Mouse (Mus musculus): ENCODE results near the gene Hp. TPM values are rescaled to one million over a fixed set of nuclear protein-coding genes. Genes with fewer than 3 reads are reported as not detected.

The Hp gene
- total and polyA plus RNA-seq, 2 experiments from 2014 or later = 0.44 to 1.5 TPM

DNA sequence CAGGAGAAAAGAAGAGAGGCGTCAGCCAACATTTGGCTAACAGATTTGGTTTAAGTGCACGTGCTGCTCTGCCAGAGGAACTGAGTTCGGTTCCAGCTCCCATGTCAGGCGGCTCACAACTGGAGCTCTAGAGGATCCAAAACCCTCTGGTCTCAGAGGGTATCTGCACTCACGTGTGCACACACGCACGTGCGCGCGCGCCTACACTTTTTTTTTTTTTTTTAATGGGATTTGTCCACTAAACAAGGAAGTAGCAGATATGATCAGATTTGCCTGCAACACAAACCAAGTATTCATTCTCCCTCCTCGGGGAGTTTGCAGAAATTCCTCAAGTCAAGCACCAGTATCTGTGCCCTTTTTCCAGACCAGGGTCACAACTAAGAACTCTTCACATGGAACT, 28.7 kb upstream of the Hp start:
- Histone ChIP-seq H3K4me1 (ENCODE audit: insufficient read depth) (no peaks in the 10 kb centered on the region; the same call in 1 of the 2 replicates), H3K36me3 (ENCODE audit: insufficient read depth) (peaks cover 14% of the 10 kb centered on the region), H3K4me3 (ENCODE audit: low read depth, low read length) (peak overlapping the region; percentile 56), H3K9me3 (ENCODE audit: low read length) (no peaks in the 10 kb centered on the region), H3K9ac (peak overlapping the region; percentile 46), H3K27ac (ENCODE audit: low read depth, low read length) (no peak overlapping the region), H3K4me2 (ENCODE audit: low read depth) (peak overlapping the region; percentile 78), H3K27me3 (ENCODE audit: insufficient read depth, low read length) (no peaks in the 10 kb centered on the region; the same call in 1 of the 2 replicates)
- WGBS = 10% methylated on average over 12 of the region's 12 CpGs
- ATAC-seq = no peak
- peak; percentile 17 for DNase-seq
- TF ChIP-seq CTCF (IDR thresholded peaks at IDR 0.05; ENCODE audit: low read depth) = no peak

DNA sequence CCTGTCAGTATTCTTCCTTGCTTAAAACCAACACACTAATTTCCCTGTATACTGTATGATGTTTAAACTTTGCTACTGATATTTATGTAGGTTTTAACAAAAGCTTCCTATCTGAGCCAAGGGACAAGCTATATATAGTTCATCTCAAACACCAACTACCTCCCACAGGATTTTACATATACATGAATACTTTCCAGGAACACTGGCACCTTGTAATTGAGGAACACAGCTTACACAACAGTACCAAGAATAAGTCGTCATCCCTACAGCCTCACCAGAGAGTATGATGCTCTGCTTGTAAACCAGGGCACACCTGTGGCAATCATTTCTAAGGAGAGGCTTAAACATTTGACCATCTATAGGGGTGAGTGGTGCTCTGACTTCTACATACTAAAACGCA, 27.8 kb upstream of the Hp start:
- H3K4me1 ChIP-seq (ENCODE audit: insufficient read depth) = no peaks in the 10 kb centered on the region; the same call in 1 of the 2 replicates
- no peak overlapping the region for H3K9ac ChIP-seq
- no peaks in the 10 kb centered on the region; the same call in 1 of the 2 replicates for H3K27me3 ChIP-seq (ENCODE audit: insufficient read depth, low read length)
- no peak overlapping the region for H3K27ac ChIP-seq (ENCODE audit: low read depth, low read length)
- ATAC-seq (no peak), DNase-seq (no peak)
- TF ChIP-seq CTCF (IDR thresholded peaks at IDR 0.05; ENCODE audit: low read depth) = no peak
- WGBS = 91% methylated on average over 2 of the region's 2 CpGs
- no peaks in the 10 kb centered on the region for H3K9me3 ChIP-seq (ENCODE audit: low read length)
- H3K4me2 ChIP-seq (ENCODE audit: low read depth) = no peak overlapping the region
- H3K4me3 ChIP-seq (ENCODE audit: low read depth, low read length) = no peak overlapping the region
- peaks cover 21% of the 10 kb centered on the region for H3K36me3 ChIP-seq (ENCODE audit: insufficient read depth)

DNA sequence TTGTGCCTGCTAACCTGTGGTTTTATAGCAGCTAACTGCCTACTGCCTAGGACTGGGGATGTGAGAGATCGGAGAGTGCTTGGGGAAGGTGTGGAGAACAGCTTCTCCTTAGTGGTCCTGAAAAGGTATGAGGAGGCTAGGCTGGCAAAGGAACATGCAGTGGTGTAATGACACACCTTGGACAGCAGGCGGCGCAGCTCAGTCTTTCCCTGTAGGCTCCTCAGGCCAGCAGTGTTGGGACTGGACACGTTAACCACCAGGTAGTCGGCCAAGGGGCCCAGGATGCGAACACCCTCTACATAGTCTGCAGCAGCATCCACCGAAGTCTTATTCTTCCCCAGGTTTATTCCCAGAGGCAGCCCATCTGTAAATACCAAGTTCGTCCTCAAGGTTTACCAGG, 16.9 kb upstream of the Hp start:
- peak; percentile 79 for TF ChIP-seq CTCF (IDR thresholded peaks at IDR 0.05; ENCODE audit: low read depth)
- WGBS = 49% methylated on average over 8 of the region's 8 CpGs
- H3K9ac ChIP-seq = no peak overlapping the region
- H3K27me3 ChIP-seq (ENCODE audit: insufficient read depth, low read length) = no peaks in the 10 kb centered on the region
- ATAC-seq = no peak
- H3K9me3 ChIP-seq (ENCODE audit: low read length) = no peaks in the 10 kb centered on the region
- H3K27ac ChIP-seq (ENCODE audit: low read depth, low read length) = no peak overlapping the region
- DNase-seq = peak; percentile 41
- no peaks in the 10 kb centered on the region for H3K4me1 ChIP-seq (ENCODE audit: insufficient read depth)
- peaks cover 36% of the 10 kb centered on the region for H3K36me3 ChIP-seq (ENCODE audit: insufficient read depth)
- H3K4me3 ChIP-seq (ENCODE audit: low read depth, low read length) = no peak overlapping the region
- no peak overlapping the region for H3K4me2 ChIP-seq (ENCODE audit: low read depth)

DNA sequence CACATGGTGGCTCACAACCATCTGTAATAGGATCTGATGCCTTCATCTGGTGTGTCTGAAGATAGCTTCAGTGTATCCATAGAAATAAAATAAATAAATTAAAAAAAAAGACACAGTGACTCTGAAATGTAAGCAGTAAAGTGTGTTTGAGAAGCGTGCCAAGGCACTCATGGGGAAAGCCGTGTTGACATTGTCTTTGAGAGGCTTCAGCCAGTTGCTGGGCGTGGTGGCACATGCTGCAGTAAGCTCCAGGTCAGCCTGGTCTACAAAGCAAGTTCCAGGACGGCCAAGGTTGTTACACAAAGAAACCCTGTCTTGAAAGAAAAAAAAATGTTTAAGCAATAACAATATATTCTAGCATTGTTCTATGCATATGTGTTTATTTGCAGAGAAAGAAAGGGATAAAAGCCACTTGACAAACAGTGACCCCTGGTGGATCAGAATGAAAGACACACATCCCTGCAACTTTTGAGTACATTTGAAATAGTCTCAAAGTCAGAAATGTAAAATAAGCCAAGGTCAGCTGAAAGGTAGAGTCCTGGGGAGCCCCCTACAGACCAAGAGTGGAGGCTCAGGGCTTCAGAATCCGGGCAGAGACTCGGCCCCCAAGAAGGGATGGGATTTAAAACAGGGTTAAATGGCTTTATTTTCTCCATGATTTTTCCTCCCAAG, 14.3 kb upstream of the Hp start:
- Histone ChIP-seq H3K27me3 (ENCODE audit: insufficient read depth, low read length) (no peaks in the 10 kb centered on the region), H3K27ac (ENCODE audit: low read depth, low read length) (no peak overlapping the region), H3K4me3 (ENCODE audit: low read depth, low read length) (no peak overlapping the region), H3K36me3 (ENCODE audit: insufficient read depth) (peaks cover 27% of the 10 kb centered on the region), H3K9me3 (ENCODE audit: low read length) (no peaks in the 10 kb centered on the region), H3K4me2 (ENCODE audit: low read depth) (no peak overlapping the region), H3K4me1 (ENCODE audit: insufficient read depth) (no peaks in the 10 kb centered on the region), H3K9ac (no peak overlapping the region)
- ATAC-seq (no peak), DNase-seq (peak; percentile 44)
- 79% methylated on average over 6 of the region's 6 CpGs for WGBS
- TF ChIP-seq CTCF (IDR thresholded peaks at IDR 0.05; ENCODE audit: low read depth) = peak; percentile 63

DNA sequence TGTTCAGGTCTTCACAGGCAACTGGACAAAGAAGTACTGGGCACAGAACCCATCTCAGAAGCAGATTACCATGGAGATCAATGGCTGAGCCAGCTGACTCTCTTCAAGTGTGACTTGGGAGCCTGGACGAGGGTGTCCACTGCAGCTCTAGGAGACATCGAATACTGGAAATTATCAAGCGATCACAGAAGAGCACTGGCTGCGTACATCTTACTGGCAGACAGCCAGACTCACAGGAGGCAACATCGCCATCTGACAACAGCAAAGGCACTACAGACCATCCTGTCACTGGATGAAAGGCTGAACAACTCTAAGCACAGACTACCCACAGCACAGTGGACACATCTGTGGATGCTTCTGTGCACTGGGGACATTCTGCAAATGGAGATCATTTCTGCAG, 13.2 kb upstream of the Hp start:
- no peak for TF ChIP-seq CTCF (IDR thresholded peaks at IDR 0.05; ENCODE audit: low read depth)

DNA sequence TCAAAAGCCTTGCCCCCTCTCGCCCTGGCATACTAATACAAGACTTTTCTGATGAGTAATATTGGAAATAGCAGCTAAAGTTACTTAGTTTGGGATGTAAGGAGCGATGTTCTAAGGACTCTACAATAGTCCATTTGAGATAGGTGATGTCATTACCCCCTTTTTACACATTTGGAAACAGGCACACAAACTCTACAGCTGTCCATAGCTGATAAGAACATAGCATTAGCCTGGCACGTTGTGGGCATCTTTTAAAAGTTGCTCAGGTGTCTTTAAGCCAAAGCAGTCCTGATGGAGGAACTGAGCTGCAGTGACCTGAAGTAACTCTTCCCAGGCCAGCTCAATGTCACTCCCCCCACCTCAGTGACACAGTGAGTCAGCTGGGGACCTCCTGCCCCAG, 12.4 kb upstream of the Hp start:
- TF ChIP-seq CTCF (IDR thresholded peaks at IDR 0.05; ENCODE audit: low read depth) = no peak
- Histone ChIP-seq H3K4me2 (ENCODE audit: low read depth) (no peak overlapping the region), H3K27ac (ENCODE audit: low read depth, low read length) (no peak overlapping the region), H3K9ac (no peak overlapping the region), H3K36me3 (ENCODE audit: insufficient read depth) (peaks cover 27% of the 10 kb centered on the region), H3K27me3 (ENCODE audit: insufficient read depth, low read length) (no peaks in the 10 kb centered on the region), H3K9me3 (ENCODE audit: low read length) (no peaks in the 10 kb centered on the region), H3K4me3 (ENCODE audit: low read depth, low read length) (no peak overlapping the region), H3K4me1 (ENCODE audit: insufficient read depth) (no peaks in the 10 kb centered on the region)
- WGBS = 88% methylated on average over 3 of the region's 3 CpGs
- ATAC-seq (no peak), DNase-seq (no peak)

More for the DNA sequence above, 13.2 kb upstream of the Hp start:
- H3K27ac ChIP-seq (ENCODE audit: low read depth, low read length) = no peak overlapping the region
- no peak overlapping the region for H3K9ac ChIP-seq
- no peaks in the 10 kb centered on the region for H3K27me3 ChIP-seq (ENCODE audit: insufficient read depth, low read length)
- ATAC-seq (no peak), DNase-seq (no peak)
- no peaks in the 10 kb centered on the region for H3K4me1 ChIP-seq (ENCODE audit: insufficient read depth)
- no peak overlapping the region for H3K4me2 ChIP-seq (ENCODE audit: low read depth)
- H3K36me3 ChIP-seq (ENCODE audit: insufficient read depth) = peaks cover 27% of the 10 kb centered on the region
- WGBS = 86% methylated on average over 5 of the region's 5 CpGs
- no peaks in the 10 kb centered on the region for H3K9me3 ChIP-seq (ENCODE audit: low read length)
- H3K4me3 ChIP-seq (ENCODE audit: low read depth, low read length) = no peak overlapping the region

DNA sequence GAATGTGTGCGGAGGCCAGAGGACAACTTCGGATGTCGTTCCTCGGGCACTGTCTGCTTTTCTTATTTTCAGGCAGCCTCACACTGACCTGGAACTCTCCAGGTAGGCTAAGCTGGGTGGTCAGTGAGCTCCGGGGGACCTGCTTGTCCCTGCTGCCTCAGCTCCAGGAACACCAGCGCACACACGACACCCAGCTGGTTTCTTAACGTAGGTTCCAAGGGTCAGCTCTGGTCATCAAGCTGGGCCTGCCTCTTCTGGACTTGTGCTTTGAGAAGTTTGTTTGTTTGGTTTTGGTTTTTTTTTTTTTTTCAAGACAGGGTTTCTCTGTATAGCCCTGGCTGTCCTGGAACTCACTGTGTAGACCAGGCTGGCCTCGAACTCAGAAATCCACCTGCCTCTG, 11.9 kb upstream of the Hp start:
- no peak for TF ChIP-seq CTCF (IDR thresholded peaks at IDR 0.05; ENCODE audit: low read depth)
- WGBS = 83% methylated on average over 9 of the region's 9 CpGs

More for the DNA sequence above, 11.9 kb upstream of the Hp start:
- DNase-seq (no peak), ATAC-seq (no peak)
- H3K36me3 ChIP-seq (ENCODE audit: insufficient read depth) = peaks cover 27% of the 10 kb centered on the region
- H3K27me3 ChIP-seq (ENCODE audit: insufficient read depth, low read length) = no peaks in the 10 kb centered on the region
- H3K9ac ChIP-seq = no peak overlapping the region
- H3K4me2 ChIP-seq (ENCODE audit: low read depth) = no peak overlapping the region
- no peaks in the 10 kb centered on the region for H3K4me1 ChIP-seq (ENCODE audit: insufficient read depth)
- no peaks in the 10 kb centered on the region for H3K9me3 ChIP-seq (ENCODE audit: low read length)
- H3K27ac ChIP-seq (ENCODE audit: low read depth, low read length) = no peak overlapping the region
- no peak overlapping the region for H3K4me3 ChIP-seq (ENCODE audit: low read depth, low read length)

Data from forebrain, postnatal 0 days (tissue).